Mouse (Mus musculus) heart, adult 2 months (tissue): Measurements from ENCODE around the gene Fbxw5.

ENCODE experiments used
- CTCF ChIP-seq: fragments of 200-600 bp; IDR thresholded peaks from 2 replicates; pipeline ENCODE4 v1.8.1; 2022; ENCODE audit warnings: antibody characterized with exemption, mild to moderate bottlenecking, moderate library complexity
- POLR2A ChIP-seq: fragments of 200-500 bp; IDR thresholded peaks from 2 replicates; pipeline ENCODE4 v1.6.1; 2011; ENCODE audit warnings: mild to moderate bottlenecking, low read depth, low read length, control low read depth; ENCODE audit not compliant: insufficient read depth

- TF ChIP-seq CTCF (no peak), POLR2A (no peak)
Observed at GRCm38 (mm10) chr2:25534866-25535182, 34.3 kb downstream of the Fbxw5 start.
